Mouse (Mus musculus) lung, embryonic 16.5 days (tissue): ENCODE results near the gene Fbln5. TPM values are rescaled to one million over a fixed set of nuclear protein-coding genes. Genes with fewer than 3 reads are reported as not detected.

ENCODE experiments used
- ATAC-seq: fragments of 200-750 bp; cut with Nextera tagmentation; 2 replicates; pipeline ENCODE4 v1.8.0; 2017; ENCODE audit warnings: low read depth, mild to moderate bottlenecking, moderate library complexity
- H3K27ac ChIP-seq: fragments of 300-500 bp; sonication (generic); 2 replicates; pipeline ENCODE4 v1.5.1; 2014; ENCODE audit warnings: mild to moderate bottlenecking, control low read depth, low read length
- H3K27me3 ChIP-seq: fragments of 300-500 bp; sonication (generic); 2 replicates; pipeline ENCODE4 v1.6.1; 2014; ENCODE audit warnings: low read depth, low read length, mixed read lengths; ENCODE audit not compliant: control insufficient read depth, insufficient read depth
- H3K36me3 ChIP-seq: fragments of 300-500 bp; sonication (generic); 2 replicates; pipeline ENCODE4 v1.6.1; 2014; ENCODE audit warnings: low read length; ENCODE audit not compliant: control insufficient read depth, insufficient read depth
- H3K4me1 ChIP-seq: fragments of 300-500 bp; sonication (generic); replicated peaks from 2 replicates; pipeline ENCODE4 v1.6.1; 2014; ENCODE audit warnings: low read length, mixed read lengths; ENCODE audit not compliant: control insufficient read depth, insufficient read depth
- H3K4me2 ChIP-seq: fragments of 300-500 bp; sonication (generic); 2 replicates; pipeline ENCODE4 v1.6.1; 2014; ENCODE audit warnings: low read depth, low read length, control low read depth
- H3K4me3 ChIP-seq: fragments of 300-500 bp; sonication (generic); 2 replicates; pipeline ENCODE4 v1.5.1; 2014; ENCODE audit warnings: mild to moderate bottlenecking, low read length, control low read depth
- H3K9ac ChIP-seq: fragments of 300-500 bp; sonication (generic); 2 replicates; pipeline ENCODE4 v1.6.1; 2014; ENCODE audit warnings: low read length, control low read depth
- H3K9me3 ChIP-seq: fragments of 300-500 bp; sonication (generic); 2 replicates; pipeline ENCODE4 v1.6.1; 2016; ENCODE audit warnings: low read length; ENCODE audit not compliant: control insufficient read depth
- WGBS: fragments of 180-500 bp; shearing (Covaris S2); extraction: QIAGEN DNeasy Blood & Tissue Kit; methylation state at CpG from one replicate; pipeline ENCODE4 v1.1.7; 2014; 5-methylcytosine and 5-hydroxymethylcytosine counted together
- polyA plus RNA-seq: library from polyadenylated mRNA; unstranded; fragments of >200 nt; fragmentation: Nextera tagmentation; extraction: Ambion mirVana; gene quantifications from 2 replicates; pipeline ENCODE4 v1.2.1, GENCODE M21; 2015

The Fbln5 gene
- polyA plus RNA-seq, 1 experiment from 2014 or later, result 180 TPM

- no peaks in the 10 kb centered on the region for H3K36me3 ChIP-seq
- 48% methylated on average over 5 of the region's 5 CpGs for WGBS
- peak overlapping the region; percentile 88 for H3K27ac ChIP-seq
These were observed 42.5 kb downstream of the Fbln5 start for GRCm38 (mm10) chr12:101776383-101776782.

GRCm38 (mm10) chr12:101774116-101774515, 44.7 kb downstream of the Fbln5 start:
- Histone ChIP-seq H3K4me2 (no peak overlapping the region), H3K4me3 (no peak overlapping the region), H3K9ac (no peak overlapping the region), H3K9me3 (no peaks in the 10 kb centered on the region), H3K27me3 (no peaks in the 10 kb centered on the region), H3K27ac (0 out of 2 replicates have a peak overlapping the region, but pooled peaks have one; percentile 3), H3K36me3 (no peaks in the 10 kb centered on the region), H3K4me1 (peaks cover 22% of the 10 kb centered on the region)
- 32% methylated on average over 4 of the region's 4 CpGs for WGBS
- ATAC-seq, result no peak

More at GRCm38 (mm10) chr12:101776383-101776782, 42.5 kb downstream of the Fbln5 start:
- H3K9ac ChIP-seq, result no peak overlapping the region
- H3K4me2 ChIP-seq, result no peak overlapping the region
- peaks cover 21% of the 10 kb centered on the region for H3K4me1 ChIP-seq
- no peak overlapping the region for H3K4me3 ChIP-seq
- ATAC-seq, result peak; percentile 55; the same call in 1 of the 2 replicates
- no peaks in the 10 kb centered on the region for H3K27me3 ChIP-seq
- H3K9me3 ChIP-seq, result no peaks in the 10 kb centered on the region

GRCm38 (mm10) chr12:101772962-101773361, 45.9 kb downstream of the Fbln5 start:
- Histone ChIP-seq H3K9me3 (no peaks in the 10 kb centered on the region), H3K4me2 (no peak overlapping the region), H3K4me1 (peaks cover 19% of the 10 kb centered on the region), H3K36me3 (no peaks in the 10 kb centered on the region), H3K27me3 (no peaks in the 10 kb centered on the region), H3K27ac (no peak overlapping the region), H3K9ac (no peak overlapping the region), H3K4me3 (no peak overlapping the region)
- WGBS, result 28% methylated on average over 3 of the region's 3 CpGs
- no peak for ATAC-seq

GRCm38 (mm10) chr12:101770283-101771015, 48.4 kb downstream of the Fbln5 start:
- no peak overlapping the region for H3K4me3 ChIP-seq
- H3K36me3 ChIP-seq, result no peaks in the 10 kb centered on the region
- H3K4me2 ChIP-seq, result no peak overlapping the region
- H3K27me3 ChIP-seq, result no peaks in the 10 kb centered on the region
- H3K4me1 ChIP-seq, result peaks cover 31% of the 10 kb centered on the region
- no peak overlapping the region for H3K9ac ChIP-seq
- no peak for ATAC-seq
- H3K9me3 ChIP-seq, result no peaks in the 10 kb centered on the region
- H3K27ac ChIP-seq, result no peak overlapping the region
- WGBS, result 61% methylated on average over 5 of the region's 5 CpGs

GRCm38 (mm10) chr12:101767306-101768053, 51.4 kb downstream of the Fbln5 start:
- Histone ChIP-seq H3K27me3 (no peaks in the 10 kb centered on the region), H3K9me3 (no peaks in the 10 kb centered on the region), H3K27ac (peak overlapping the region; percentile 97), H3K9ac (no peak overlapping the region; the same call in 1 of the 2 replicates), H3K4me3 (no peak overlapping the region), H3K36me3 (no peaks in the 10 kb centered on the region), H3K4me2 (no peak overlapping the region), H3K4me1 (peaks cover 25% of the 10 kb centered on the region)
- WGBS, result 34% methylated on average over 9 of the region's 9 CpGs
- ATAC-seq, result peak; percentile 45

GRCm38 (mm10) chr12:101766228-101766852, 52.5 kb downstream of the Fbln5 start:
- 40% methylated on average over 3 of the region's 3 CpGs for WGBS
- Histone ChIP-seq H3K27me3 (no peaks in the 10 kb centered on the region), H3K9ac (no peak overlapping the region), H3K36me3 (no peaks in the 10 kb centered on the region), H3K9me3 (no peaks in the 10 kb centered on the region), H3K4me3 (no peak overlapping the region), H3K4me1 (peaks cover 25% of the 10 kb centered on the region), H3K4me2 (no peak overlapping the region), H3K27ac (peak overlapping the region; percentile 97)
- peak; percentile 91 for ATAC-seq

GRCm38 (mm10) chr12:101764870-101765269, 54.0 kb downstream of the Fbln5 start:
- H3K4me1 ChIP-seq, result peaks cover 25% of the 10 kb centered on the region
- H3K36me3 ChIP-seq, result no peaks in the 10 kb centered on the region
- H3K4me2 ChIP-seq, result no peak overlapping the region
- ATAC-seq, result no peak
- no peak overlapping the region for H3K4me3 ChIP-seq
- 68% methylated on average over 5 of the region's 5 CpGs for WGBS
- no peaks in the 10 kb centered on the region for H3K27me3 ChIP-seq
- H3K9ac ChIP-seq, result no peak overlapping the region
- H3K27ac ChIP-seq, result no peak overlapping the region
- no peaks in the 10 kb centered on the region for H3K9me3 ChIP-seq

- Histone ChIP-seq H3K4me3 (no peak overlapping the region), H3K9ac (no peak overlapping the region), H3K4me1 (peaks cover 24% of the 10 kb centered on the region), H3K9me3 (no peaks in the 10 kb centered on the region), H3K36me3 (no peaks in the 10 kb centered on the region), H3K27me3 (no peaks in the 10 kb centered on the region), H3K27ac (no peak overlapping the region), H3K4me2 (no peak overlapping the region)
- no peak for ATAC-seq
- WGBS, result 66% methylated on average over 3 of the region's 3 CpGs
These were observed 55.8 kb downstream of the Fbln5 start for GRCm38 (mm10) chr12:101763065-101763464.

- Histone ChIP-seq H3K4me2 (no peak overlapping the region), H3K27ac (no peak overlapping the region), H3K4me3 (no peak overlapping the region), H3K36me3 (no peaks in the 10 kb centered on the region), H3K9me3 (no peaks in the 10 kb centered on the region), H3K27me3 (no peaks in the 10 kb centered on the region), H3K4me1 (peaks cover 18% of the 10 kb centered on the region), H3K9ac (no peak overlapping the region)
- 71% methylated on average over 5 of the region's 5 CpGs for WGBS
- no peak for ATAC-seq
These were observed 56.8 kb downstream of the Fbln5 start for GRCm38 (mm10) chr12:101762054-101762453.
